Mouse (Mus musculus) forebrain, embryonic 12.5 days (tissue): Measurements from ENCODE around the gene Cdyl. TPM values are rescaled to one million over a fixed set of nuclear protein-coding genes. Genes with fewer than 3 reads are reported as not detected.

Experiments used
- ATAC-seq: fragments of 200-750 bp; cut with Nextera tagmentation; 2 replicates; pipeline ENCODE4 v1.8.0; 2017; ENCODE audit warnings: moderate TSS enrichment; ENCODE audit not compliant: low FRiP score
- H3K27ac ChIP-seq: fragments of 300-500 bp; sonication (generic); 2 replicates; pipeline ENCODE4 v1.5.1; 2016; ENCODE audit warnings: mild to moderate bottlenecking
- H3K27me3 ChIP-seq: fragments of 300-500 bp; sonication (generic); 2 replicates; pipeline ENCODE4 v1.6.1; 2016; ENCODE audit warnings: mild to moderate bottlenecking
- H3K36me3 ChIP-seq: fragments of 300-500 bp; sonication (generic); replicated peaks from 2 replicates; pipeline ENCODE4 v1.6.1; 2016; ENCODE audit warnings: mild to moderate bottlenecking
- H3K4me1 ChIP-seq: fragments of 300-500 bp; sonication (generic); 2 replicates; pipeline ENCODE4 v1.6.1; 2016
- H3K4me2 ChIP-seq: fragments of 300-500 bp; sonication (generic); 2 replicates; pipeline ENCODE4 v1.6.1; 2016; ENCODE audit warnings: mild to moderate bottlenecking, moderate library complexity
- H3K4me3 ChIP-seq: fragments of 300-500 bp; sonication (generic); replicated peaks from 2 replicates; pipeline ENCODE4 v1.5.1; 2016; ENCODE audit warnings: mild to moderate bottlenecking
- H3K9ac ChIP-seq: fragments of 300-500 bp; sonication (generic); 2 replicates; pipeline ENCODE4 v1.6.1; 2016; ENCODE audit warnings: mild to moderate bottlenecking
- H3K9me3 ChIP-seq: fragments of 300-500 bp; sonication (generic); 2 replicates; pipeline ENCODE4 v1.6.1; 2016
- WGBS: fragments of 180-500 bp; shearing (Covaris S2); methylation state at CpG from one replicate; pipeline ENCODE4 v1.1.7; 2016; 5-methylcytosine and 5-hydroxymethylcytosine counted together
- polyA plus RNA-seq: library from polyadenylated mRNA; unstranded; fragments of >200 nt; fragmentation: Nextera tagmentation; extraction: Ambion mirVana; gene quantifications from 2 replicates; pipeline ENCODE4 v1.2.1, GENCODE M21; 2016

Cdyl gene
- polyA plus RNA-seq, 1 experiment from 2014 or later, result 12.2 TPM

DNA sequence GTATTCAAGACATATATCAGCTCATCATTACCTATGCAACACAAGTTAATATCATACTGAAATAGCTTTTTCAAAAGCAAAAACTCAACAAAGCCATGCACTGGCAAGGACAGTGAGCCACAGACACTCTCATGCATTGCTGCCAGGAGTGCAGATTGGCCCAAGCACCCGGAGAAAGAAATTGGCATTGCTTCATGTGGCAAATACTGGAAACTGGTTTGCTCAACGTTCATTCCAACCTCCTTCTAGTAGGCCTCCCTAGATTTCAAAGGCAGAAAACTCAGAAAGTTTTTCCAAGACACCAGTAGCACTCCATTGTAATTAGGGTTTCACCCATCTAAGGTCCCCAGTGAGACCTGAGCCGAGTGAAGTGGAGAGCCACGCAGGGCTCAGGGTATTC is 6.8 kb upstream of the Cdyl start:
- Histone ChIP-seq H3K36me3 (no peaks in the 10 kb centered on the region), H3K9me3 (no peaks in the 10 kb centered on the region), H3K9ac (no peak overlapping the region), H3K27ac (no peak overlapping the region), H3K4me1 (no peaks in the 10 kb centered on the region), H3K27me3 (no peaks in the 10 kb centered on the region), H3K4me2 (no peak overlapping the region), H3K4me3 (no peak overlapping the region)
- 83% methylated on average over 4 of the region's 4 CpGs for WGBS
- ATAC-seq, result no peak

DNA sequence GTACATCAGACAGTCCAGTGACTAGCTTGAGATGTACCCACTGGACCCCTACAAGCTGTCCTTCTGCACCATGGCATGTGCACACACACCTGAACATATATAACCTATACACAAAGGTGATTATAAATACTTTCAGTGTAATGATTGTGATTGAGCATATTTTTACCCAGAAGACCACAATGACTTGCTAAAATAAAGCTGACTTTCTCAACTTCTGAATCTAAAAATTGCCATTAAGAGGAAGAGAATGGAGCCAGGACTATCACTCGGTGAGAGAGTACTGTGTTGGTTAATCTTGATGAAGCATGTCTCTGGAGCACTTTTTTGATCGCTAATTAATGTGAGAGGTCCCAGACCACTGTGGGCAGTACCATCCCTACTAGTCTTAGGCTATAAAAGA is 2.8 kb upstream of the Cdyl start:
- no peaks in the 10 kb centered on the region for H3K27me3 ChIP-seq
- H3K9me3 ChIP-seq, result no peaks in the 10 kb centered on the region
- no peak overlapping the region for H3K4me2 ChIP-seq
- H3K4me3 ChIP-seq, result no peak overlapping the region
- no peak overlapping the region for H3K9ac ChIP-seq
- H3K36me3 ChIP-seq, result no peaks in the 10 kb centered on the region
- no peak for ATAC-seq
- no peak overlapping the region for H3K27ac ChIP-seq
- no peaks in the 10 kb centered on the region for H3K4me1 ChIP-seq
- 87% methylated on average over 2 of the region's 2 CpGs for WGBS

DNA sequence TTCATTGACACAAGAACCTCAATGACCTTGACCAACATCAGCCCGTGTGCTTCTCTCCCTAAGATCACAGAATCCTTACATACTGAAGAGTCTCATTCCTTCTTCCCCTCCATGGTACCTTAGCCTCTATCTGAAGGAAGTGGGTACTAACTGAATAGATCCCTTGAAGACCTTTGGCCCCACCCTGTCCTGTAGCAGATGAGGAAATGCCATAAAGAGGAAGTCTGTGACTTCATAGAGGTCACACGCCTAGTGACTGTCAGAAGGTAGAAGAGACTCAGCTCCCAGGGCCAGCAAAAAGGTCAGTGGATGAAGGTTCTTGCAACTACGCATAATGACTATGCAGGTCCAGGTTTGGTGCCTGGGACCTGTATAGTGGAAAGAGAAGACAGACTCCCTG is 5.8 kb downstream of the Cdyl start:
- no peak overlapping the region for H3K27ac ChIP-seq
- no peaks in the 10 kb centered on the region for H3K9me3 ChIP-seq
- no peaks in the 10 kb centered on the region for H3K27me3 ChIP-seq
- ATAC-seq, result no peak
- H3K4me3 ChIP-seq, result no peak overlapping the region
- H3K9ac ChIP-seq, result no peak overlapping the region
- no peaks in the 10 kb centered on the region for H3K36me3 ChIP-seq
- H3K4me1 ChIP-seq, result no peaks in the 10 kb centered on the region
- 87% methylated on average over 3 of the region's 3 CpGs for WGBS
- no peak overlapping the region for H3K4me2 ChIP-seq

DNA sequence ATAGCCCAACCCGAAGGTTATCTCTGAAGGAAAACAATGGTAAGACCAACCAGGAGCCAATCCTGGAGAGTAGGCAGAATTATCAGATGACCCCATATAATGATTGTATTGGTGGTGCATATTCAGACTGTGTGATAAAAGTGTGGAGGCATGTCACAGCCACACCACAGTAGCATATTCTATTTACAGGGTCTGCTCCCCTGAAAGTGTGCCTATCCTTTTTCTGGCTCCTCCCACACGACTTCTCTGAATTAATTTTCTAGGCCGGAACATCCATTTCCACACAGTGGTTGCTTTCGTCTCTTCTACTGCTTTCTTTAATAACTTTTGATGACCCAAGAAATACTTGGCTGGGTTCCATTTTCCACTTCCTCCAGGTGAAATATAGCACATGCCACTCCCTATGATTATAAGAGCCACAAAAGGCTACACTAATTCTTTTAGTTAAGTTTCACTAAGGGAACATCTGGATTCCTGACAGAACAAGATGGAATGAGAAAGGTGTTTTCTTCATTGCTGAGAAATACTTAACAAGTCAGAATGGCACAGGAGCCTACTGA is 10.4 kb downstream of the Cdyl start:
- H3K9ac ChIP-seq, result no peak overlapping the region
- WGBS, result 86% methylated on average over 4 of the region's 4 CpGs
- no peak for ATAC-seq
- no peaks in the 10 kb centered on the region for H3K9me3 ChIP-seq
- H3K27me3 ChIP-seq, result no peaks in the 10 kb centered on the region
- no peak overlapping the region for H3K27ac ChIP-seq
- no peak overlapping the region for H3K4me3 ChIP-seq
- peaks cover 6% of the 10 kb centered on the region for H3K4me1 ChIP-seq
- H3K4me2 ChIP-seq, result no peak overlapping the region
- no peaks in the 10 kb centered on the region for H3K36me3 ChIP-seq

DNA sequence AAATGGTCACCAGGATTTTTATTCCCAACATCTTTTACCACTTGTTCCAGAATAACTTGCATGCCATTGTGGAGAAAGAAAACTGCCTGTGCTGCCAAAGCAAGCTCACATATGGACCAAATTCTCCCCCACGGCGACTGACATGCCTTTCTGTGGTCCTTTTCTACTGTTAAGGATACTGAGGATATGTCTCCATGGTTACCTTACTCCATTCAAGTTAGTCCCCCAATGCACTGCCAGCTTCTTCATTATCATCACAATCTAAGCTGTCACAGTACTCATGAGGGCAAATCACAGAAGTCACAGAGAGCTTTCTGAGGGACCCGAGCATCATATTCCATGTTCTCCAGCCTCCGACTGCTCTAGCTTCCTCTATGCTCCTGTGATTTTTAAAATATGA is 11.2 kb downstream of the Cdyl start:
- WGBS, result 62% methylated on average over 4 of the region's 4 CpGs
- Histone ChIP-seq H3K4me2 (no peak overlapping the region), H3K36me3 (no peaks in the 10 kb centered on the region), H3K9me3 (no peaks in the 10 kb centered on the region), H3K27ac (no peak overlapping the region), H3K27me3 (no peaks in the 10 kb centered on the region), H3K4me1 (peaks cover 6% of the 10 kb centered on the region), H3K4me3 (no peak overlapping the region), H3K9ac (no peak overlapping the region)
- no peak for ATAC-seq

DNA sequence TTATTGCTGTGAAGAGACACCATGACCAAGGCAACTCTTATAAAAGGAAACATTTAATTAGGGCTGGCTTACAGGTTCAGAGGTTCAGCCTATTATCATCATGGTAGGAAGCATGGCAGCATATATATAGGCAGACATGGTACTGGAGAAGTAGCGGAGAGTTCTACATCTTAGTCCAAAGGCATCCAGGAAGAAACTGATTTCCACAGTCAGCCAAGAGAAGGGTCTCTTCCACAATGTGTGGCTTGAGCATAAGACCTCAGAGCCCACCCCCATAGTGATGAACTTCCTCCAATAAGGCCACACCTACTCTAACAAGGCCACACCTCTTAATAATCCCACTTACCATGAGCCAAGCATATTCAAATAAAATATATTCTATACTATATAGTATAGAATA is 17.3 kb downstream of the Cdyl start:
- ATAC-seq, result no peak
- no peak overlapping the region for H3K27ac ChIP-seq

DNA sequence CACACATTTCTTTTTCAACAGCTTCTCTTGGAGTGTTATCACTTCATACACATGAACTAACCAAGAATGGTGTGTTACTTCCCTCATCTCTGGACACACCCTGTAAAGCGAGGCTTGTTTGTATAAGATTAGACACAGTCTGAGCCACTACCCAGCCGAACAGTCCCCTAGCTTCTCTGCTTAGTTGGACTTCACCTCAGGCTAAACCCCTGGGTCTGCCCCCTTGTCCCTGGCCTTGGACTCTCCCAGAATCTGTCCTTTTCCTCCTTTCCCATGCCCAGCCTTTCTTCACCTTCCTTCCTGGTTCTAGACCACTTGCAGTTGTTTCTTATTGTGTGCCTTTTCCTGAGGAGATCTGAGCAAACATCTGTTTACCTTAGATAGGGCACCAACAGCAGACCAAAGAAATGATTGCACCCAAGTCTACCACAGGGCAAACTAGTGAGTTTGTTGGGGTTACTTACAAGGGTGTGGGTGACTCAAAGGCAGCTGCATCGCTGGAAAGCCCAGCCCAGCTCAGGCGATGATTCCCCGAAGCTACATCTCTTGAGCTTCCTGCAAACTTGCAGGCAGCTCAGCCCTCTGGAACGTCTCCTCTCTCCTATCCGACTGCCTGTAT is 17.9 kb downstream of the Cdyl start:
- Histone ChIP-seq H3K4me2 (no peak overlapping the region), H3K27me3 (no peaks in the 10 kb centered on the region), H3K4me1 (no peaks in the 10 kb centered on the region), H3K9me3 (no peaks in the 10 kb centered on the region), H3K27ac (no peak overlapping the region), H3K9ac (no peak overlapping the region), H3K36me3 (no peaks in the 10 kb centered on the region), H3K4me3 (no peak overlapping the region)
- WGBS, result 82% methylated on average over 7 of the region's 7 CpGs
- no peak for ATAC-seq

More for the DNA sequence above, 17.3 kb downstream of the Cdyl start:
- H3K36me3 ChIP-seq, result no peaks in the 10 kb centered on the region
- no peak overlapping the region for H3K4me3 ChIP-seq
- H3K9me3 ChIP-seq, result no peaks in the 10 kb centered on the region
- H3K9ac ChIP-seq, result no peak overlapping the region
- no peaks in the 10 kb centered on the region for H3K4me1 ChIP-seq
- H3K27me3 ChIP-seq, result no peaks in the 10 kb centered on the region
- H3K4me2 ChIP-seq, result no peak overlapping the region
- 94% methylated on average over 1 of the region's 1 CpGs for WGBS

DNA sequence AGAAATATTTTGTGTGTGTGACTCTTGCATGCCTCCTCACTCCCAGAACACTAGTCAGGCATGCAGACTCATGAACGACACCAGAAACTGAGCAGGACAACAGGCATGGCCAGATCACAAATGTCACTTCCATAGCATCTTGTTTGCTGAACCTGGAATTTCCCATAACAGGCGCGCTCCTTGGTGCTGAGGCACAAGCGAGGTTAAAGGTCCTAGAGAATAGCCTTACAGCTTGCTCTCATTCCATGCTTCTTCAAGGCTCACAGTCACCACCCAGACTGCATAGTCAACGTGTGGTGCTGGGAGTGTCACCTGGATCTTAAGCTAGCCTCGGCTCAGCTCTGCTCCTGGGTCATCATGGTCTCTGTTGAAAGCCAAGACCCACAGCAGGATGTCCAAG is 19.1 kb downstream of the Cdyl start:
- Histone ChIP-seq H3K4me2 (no peak overlapping the region), H3K4me1 (no peaks in the 10 kb centered on the region), H3K27me3 (no peaks in the 10 kb centered on the region), H3K4me3 (no peak overlapping the region), H3K9me3 (no peaks in the 10 kb centered on the region), H3K36me3 (no peaks in the 10 kb centered on the region), H3K27ac (no peak overlapping the region), H3K9ac (no peak overlapping the region)
- ATAC-seq, result no peak
- 91% methylated on average over 6 of the region's 6 CpGs for WGBS

DNA sequence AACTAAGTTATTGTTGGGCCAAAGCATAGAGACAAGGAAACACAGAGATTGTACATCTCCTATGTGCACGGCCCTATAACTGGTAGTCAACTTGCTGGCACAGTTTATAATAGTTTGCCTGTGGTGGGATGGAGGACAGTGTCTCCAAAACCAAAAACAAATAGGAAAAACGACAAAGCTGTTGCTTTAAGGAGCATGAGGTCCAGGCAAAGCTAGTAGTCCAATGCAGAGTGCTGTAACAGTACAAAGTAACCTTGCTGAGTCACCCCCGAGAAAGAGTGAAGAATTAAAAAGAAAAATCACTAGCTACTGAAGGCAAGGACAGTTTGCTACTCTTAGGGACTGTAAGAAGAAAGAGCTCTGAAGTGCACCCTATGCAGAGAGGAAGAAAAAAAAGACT is 21.7 kb downstream of the Cdyl start:
- Histone ChIP-seq H3K9ac (no peak overlapping the region), H3K27me3 (no peaks in the 10 kb centered on the region), H3K4me1 (no peaks in the 10 kb centered on the region), H3K27ac (no peak overlapping the region), H3K9me3 (no peaks in the 10 kb centered on the region), H3K36me3 (no peaks in the 10 kb centered on the region), H3K4me2 (no peak overlapping the region), H3K4me3 (no peak overlapping the region)
- WGBS, result 84% methylated on average over 3 of the region's 3 CpGs
- no peak for ATAC-seq

DNA sequence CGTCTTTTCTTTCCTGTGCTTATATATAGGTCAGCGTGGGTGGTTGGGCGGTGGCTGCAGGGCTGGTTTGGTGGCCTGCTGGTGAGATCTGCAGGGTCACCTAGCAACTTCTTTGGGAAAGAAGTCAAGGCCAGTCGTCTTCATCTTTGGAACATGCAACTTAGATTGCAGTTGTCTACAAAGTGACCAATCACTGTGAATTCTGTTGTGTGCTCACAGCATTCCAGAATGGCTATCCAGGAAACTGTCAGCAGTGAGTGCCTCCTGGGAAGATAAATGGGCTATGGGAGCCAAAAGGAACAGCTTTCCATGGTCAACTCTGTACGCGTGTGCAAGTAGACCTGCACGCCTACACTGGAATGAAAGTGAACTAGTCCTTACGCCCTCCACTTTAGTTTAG is 26.6 kb downstream of the Cdyl start:
- 87% methylated on average over 8 of the region's 8 CpGs for WGBS
- no peak overlapping the region for H3K4me2 ChIP-seq
- no peaks in the 10 kb centered on the region for H3K27me3 ChIP-seq
- no peaks in the 10 kb centered on the region for H3K4me1 ChIP-seq
- no peak for ATAC-seq
- H3K36me3 ChIP-seq, result no peaks in the 10 kb centered on the region
- no peak overlapping the region for H3K27ac ChIP-seq
- H3K9ac ChIP-seq, result no peak overlapping the region
- H3K4me3 ChIP-seq, result no peak overlapping the region
- H3K9me3 ChIP-seq, result no peaks in the 10 kb centered on the region

DNA sequence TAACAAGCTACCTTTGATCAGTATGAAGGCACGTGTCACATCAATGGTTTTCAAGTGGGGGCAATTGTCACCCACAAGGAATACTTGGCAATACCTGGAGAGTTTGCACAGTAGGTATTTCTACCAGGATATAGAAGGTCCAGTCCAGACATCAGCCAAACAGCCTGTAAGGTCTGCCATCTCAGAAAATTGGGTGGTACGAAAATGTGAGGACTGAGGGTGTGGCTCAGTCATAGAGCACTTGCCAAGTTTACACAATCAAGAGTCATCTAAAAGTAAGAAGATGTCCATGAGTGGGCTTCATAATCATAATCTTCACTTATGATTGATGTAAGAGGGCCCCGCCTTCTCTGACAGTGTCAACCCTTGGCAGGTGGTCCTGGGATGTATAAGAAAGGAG is 29.9 kb downstream of the Cdyl start:
- H3K27me3 ChIP-seq, result no peaks in the 10 kb centered on the region
- no peaks in the 10 kb centered on the region for H3K4me1 ChIP-seq
- H3K9me3 ChIP-seq, result no peaks in the 10 kb centered on the region
- H3K27ac ChIP-seq, result no peak overlapping the region
- H3K9ac ChIP-seq, result no peak overlapping the region
- ATAC-seq, result no peak
- WGBS, result 90% methylated on average over 3 of the region's 3 CpGs
- no peak overlapping the region for H3K4me2 ChIP-seq
- no peak overlapping the region for H3K4me3 ChIP-seq
- H3K36me3 ChIP-seq, result no peaks in the 10 kb centered on the region

DNA sequence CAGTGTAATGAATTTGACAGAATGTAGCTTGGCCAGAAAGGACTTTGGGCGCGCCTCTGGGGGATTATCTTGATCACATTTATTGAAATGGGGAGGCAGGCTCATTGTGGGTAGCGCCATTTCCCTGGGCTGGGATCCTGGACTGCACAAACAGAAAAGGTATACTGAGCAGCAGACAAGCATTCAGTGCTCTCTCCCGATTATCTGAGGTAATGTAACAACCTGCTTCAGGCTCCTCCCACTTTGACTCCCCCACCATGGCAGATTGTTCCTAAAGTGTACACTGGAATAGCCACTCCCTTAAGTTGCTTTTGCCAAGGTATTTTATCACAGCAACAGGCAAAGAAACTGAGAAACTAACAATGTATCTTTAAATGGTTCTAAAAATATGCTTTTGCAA is 58.0 kb downstream of the Cdyl start:
- 86% methylated on average over 4 of the region's 4 CpGs for WGBS
- no peak for ATAC-seq
- Histone ChIP-seq H3K36me3 (no peaks in the 10 kb centered on the region), H3K27ac (no peak overlapping the region), H3K9me3 (no peaks in the 10 kb centered on the region), H3K4me1 (no peaks in the 10 kb centered on the region), H3K4me3 (no peak overlapping the region), H3K27me3 (no peaks in the 10 kb centered on the region), H3K4me2 (no peak overlapping the region), H3K9ac (no peak overlapping the region)

DNA sequence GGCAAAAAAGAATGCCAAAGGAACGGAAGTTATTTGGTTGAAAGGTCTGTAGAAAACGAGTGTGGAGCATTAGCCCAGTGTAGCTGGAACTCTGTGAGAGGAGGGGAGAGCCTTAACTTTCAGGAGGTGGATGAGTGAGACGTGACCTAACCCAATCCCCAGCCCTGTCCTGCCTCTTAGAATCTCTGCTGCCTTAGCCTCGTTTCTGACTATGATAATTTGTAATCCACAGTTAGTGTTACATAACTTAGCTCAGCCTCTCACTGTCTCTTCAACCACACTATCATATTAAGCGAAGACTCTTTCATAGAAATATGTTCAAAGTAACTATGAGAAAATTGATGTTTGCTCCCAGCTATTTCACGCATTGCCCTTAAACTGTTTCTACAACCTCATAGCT is 59.9 kb downstream of the Cdyl start:
- Histone ChIP-seq H3K36me3 (no peaks in the 10 kb centered on the region), H3K4me2 (no peak overlapping the region), H3K27me3 (no peaks in the 10 kb centered on the region), H3K9me3 (no peaks in the 10 kb centered on the region), H3K4me1 (no peaks in the 10 kb centered on the region), H3K9ac (no peak overlapping the region), H3K27ac (no peak overlapping the region), H3K4me3 (no peak overlapping the region)
- WGBS, result 87% methylated on average over 6 of the region's 6 CpGs
- ATAC-seq, result no peak
